Mouse (Mus musculus) frontal cortex, postnatal 36 days (tissue): ENCODE measurements around the gene Meiob.

Source experiments
- DNase-seq, 2 experiments: peaks; one replicate each; pipeline ENCODE4 v3.0.0; 2022; ENCODE audit warnings: low spot score in 2 of 2

The Meiob gene

DNA sequence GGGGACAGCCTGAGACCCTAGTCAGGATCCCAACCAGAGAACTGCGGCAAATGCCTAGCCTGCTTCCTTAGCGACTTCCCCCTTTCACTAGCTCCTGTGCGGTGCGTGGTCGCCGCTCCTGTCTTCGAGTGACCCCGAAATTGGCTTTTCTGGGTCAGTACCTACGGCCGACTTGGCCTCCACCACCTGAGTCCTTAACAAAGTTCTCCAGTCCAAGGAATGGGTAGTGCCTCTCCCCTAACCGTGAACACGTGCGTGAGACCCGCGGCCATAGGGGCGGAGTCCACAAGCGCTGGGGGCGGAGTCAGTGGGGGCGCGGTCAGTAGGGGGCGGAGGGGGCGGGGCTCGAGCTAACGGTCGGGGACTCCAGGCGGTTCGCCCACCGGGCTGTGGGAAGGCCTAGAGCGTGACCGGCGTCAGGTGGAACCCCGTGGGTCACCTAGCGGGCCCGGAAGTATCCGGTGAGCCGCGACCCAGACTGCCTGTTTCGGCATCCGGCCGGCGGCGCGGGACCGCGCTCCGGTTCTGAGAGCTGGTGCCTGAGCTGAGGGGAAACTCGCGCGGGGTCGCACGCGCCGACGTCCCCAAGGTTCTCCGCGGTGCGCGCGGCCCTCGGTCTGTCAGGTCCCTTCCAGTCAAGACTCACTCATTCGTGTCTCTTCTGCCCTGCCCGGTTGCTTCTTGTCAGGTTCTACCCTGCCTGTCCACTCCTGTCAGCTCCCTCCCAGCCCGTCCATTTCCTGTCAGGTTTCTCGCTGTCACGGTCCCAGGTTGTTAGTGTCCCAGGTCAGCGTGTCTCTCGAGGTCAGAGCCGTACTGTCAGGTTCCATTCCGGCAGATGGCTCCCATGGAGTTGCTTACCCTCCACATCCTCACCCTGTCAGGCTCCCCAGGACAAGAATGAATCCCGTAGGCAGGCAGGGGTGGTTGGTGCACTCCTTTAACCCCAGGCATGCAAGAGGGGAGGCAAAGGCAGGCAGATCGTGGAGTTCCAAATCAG lies at the start of gene Meiob:
Meiob (plus strand) TSS at position 338 of the 1,000 bp plus-strand sequence.
- DNase-seq, result peak in 1 of 2 experiments; percentile 5

DNA sequence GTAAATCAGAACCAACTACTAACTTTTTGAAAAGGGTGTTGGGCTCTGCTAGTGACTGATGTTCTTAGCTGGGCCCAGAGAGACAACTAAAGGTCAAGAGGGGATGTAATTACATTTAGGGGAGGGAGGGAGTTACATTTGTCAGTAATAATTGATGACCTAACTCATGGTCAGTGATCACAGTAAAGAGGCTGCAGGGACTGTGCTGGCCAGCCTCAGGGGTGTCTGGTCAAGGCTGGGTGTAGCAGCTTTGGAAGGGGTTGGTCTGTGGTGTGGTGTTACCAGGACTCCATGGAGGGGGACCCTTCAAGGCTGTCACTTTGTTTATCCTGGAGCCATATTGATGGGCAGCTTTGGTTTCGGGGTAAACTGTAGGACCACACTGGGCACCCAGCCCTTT lies 46.7 kb upstream of the Meiob start:
- DNase-seq, result no peak

DNA sequence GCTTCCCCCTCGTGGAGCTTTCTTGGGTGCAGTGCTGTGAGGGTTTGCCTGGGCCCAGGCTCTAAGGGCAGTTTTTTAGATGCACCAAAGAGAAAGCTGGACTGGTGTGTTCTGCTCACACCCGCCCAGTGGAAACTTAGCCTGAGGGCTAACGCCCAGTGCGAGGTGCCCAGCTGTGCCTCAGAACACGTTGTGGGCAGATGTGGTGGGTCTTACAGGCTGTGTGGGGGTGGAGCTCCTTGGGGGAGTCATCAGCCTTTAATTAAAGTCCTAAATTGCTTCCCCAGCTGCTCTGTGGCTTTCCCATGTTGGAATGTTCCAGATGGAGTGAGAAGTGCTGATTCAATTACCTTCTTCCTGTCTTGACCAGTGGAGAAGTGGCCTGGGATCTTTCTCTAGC lies 43.0 kb upstream of the Meiob start:
- no peak for DNase-seq

DNA sequence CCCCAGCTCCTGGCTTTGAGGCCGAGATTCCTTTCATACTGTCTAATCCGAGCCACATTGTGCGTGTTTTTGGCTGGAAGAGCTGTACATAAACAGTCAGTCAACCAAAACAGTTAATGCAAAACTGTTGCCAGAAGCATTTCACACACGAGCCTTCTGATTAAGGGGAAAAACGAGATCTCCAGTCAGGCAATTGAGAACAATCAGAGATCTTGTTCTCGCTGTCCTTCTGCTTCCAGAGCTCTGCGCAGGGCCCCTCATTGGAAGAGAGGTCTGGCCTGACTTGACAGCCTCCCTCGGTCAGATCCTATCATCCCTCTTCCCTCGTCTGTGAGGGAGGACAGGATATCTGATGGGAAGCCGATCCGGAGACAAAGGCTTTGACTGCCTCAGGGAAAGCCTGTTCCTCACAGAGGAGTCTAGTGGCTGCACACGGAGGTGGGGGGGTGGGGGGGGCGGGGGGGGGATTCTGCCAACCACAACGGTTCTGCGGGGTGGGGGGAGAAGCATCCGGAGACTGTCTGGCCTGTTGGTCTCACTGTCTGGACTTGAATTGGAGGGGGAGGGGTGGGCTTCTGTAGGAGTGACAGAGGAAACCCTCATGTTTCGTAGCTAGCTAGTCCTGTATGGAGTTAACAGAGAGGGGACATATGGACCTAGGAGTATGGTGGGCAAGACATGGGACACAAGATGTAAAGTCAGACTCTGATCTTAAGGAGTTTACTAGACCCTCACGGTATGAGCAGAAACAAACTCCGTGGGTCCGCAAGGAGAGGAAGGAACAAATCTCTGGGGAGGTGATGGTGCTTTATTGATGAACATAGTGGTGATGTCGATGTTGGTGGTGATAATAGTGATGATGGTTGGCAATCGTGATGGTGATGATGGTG lies 38.8 kb upstream of the Meiob start:
- no peak for DNase-seq

DNA sequence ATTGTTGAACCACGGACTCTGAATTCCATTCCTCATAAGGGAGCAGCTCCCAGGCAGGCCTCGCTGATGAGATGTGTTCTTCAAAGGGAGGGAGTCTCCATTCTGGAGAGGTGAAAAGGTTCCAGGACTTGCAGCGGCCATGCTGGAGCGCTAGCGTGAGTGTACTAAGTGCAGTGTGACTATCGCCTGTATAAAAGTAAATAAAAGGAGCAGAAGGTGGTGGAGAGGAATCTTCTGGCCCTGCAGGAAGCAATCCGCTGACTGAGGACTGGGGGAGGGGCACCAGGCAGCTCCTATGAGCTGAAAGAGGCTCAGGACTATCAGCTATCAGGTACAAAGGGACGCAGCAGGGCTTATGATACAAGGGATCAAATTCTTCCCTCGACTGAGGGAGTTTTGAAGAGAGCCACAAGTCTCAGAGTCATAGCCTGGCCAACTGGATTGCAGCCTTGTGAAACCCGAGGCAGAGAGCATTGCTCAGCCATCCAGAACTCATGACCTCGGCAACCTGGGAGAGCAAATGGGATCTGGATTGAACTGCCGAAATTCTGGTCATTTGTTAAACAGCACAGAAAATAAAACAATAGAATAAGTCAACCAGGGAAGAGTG lies 37.7 kb upstream of the Meiob start:
- DNase-seq, result no peak

DNA sequence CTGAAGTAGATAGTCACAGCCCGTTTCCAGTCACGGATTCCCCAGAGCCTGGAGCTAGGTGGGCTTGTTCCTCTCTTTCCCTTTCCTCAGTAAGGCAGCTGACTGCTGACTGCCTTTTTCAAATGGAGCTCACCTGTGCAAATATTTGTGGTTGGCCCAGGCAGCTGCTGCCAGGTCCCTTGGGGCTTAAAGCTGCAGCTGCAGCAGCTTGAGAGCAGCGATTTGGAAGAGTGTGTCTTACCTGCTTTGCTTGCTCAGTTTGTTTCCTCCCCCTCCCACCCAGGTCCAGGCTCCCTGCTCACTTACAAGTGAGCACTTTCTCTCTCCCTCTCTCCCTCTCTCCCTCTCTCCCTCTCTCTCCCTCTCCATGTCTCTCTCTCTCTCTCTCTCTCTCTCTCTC lies 34.9 kb upstream of the Meiob start:
- DNase-seq, result no peak

DNA sequence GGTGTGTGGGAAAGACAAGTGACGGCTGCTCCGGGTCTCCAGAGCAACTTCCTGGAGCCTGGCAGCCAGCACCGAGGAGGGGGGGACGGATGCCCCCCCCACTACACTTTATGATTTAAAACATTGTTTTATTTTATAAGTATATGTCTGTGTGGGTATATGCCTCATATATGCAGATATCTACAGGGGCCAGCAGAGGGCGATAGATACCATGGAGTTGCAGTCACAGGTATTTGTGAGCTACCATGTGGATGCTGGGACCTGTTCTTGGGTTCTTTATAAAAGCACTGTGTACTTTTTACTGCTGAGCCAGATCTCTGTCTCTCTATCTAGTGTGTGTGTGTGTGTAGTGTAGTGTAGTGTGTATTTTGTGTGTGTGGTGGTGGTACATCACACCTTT lies 30.8 kb upstream of the Meiob start:
- DNase-seq, result no peak

DNA sequence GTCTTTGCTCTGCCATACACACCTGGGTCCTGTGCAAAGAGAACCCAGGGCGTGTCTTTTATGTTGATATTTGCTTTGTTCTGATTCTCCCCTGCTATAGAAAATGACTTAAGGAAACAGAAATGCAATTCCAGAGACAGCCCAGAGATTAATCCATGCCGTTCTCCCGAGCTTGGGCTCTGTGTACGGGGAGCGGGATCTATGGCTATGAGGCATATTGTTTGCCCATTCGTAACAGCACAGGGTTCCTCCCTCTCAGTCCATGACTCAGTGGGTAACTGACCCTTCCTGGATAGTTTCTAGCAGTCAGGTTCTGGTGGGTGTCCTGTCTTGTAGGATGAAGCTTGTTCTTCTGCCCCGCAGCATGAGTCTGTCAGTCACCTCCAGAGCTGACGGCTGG lies 28.9 kb upstream of the Meiob start:
- no peak for DNase-seq

DNA sequence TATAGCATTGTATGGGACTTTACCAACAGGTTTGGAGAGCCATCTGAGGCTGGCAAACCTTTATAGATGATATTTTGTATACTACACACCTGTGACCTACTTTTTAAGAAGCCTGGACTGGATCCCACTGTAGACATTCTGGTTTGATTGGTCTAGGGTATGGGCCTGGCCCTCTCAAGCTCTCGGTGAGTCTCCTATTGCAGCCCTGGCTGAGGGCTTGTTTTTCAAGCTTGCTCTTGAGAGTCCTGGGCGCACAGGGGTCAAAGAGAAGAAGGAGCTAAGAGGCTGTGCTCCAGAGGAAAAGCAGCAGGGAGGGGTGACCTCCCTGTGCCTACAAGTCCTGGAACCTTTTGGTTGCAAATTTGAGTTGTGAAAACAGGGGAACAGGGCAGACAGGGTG lies 27.0 kb upstream of the Meiob start:
- no peak for DNase-seq

DNA sequence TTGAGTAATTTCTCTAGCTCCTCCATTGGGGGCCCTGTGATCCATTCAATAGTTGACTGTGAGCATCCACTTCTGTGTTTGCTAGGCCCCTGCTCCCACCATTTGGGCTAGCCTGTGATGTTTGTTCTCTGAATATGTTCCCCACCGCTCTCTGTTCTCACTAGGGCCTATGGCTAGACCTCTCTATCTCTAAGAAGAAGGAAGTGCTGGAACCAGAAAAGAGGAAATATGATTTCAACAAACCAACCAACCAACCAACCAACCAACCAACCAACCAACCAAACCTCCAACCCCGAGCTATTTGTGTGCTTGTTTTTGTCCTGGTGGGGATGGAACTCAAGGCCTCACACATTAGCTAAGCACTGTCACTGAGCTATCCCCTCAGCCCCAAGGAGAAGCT lies 23.3 kb upstream of the Meiob start:
- no peak for DNase-seq

DNA sequence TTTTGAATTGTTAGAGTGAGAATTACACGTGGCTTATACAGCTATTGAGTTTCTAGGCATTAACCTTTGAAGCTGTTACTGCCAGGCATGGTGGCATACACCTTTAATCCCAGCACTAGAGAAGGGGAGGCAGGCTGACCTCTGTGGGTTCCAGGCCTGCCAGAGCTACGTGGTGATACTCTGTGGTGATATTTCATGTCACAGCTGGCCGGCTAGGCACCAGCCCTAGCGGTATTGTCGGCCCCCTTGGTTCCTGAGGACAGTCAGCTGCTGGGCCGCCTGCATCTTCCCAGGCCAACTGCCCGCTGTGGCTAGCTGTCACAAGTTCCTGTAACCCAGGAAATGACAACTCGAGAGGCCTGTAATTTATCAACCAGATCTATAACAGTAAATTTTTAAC lies 11.9 kb upstream of the Meiob start:
- DNase-seq, result no peak

DNA sequence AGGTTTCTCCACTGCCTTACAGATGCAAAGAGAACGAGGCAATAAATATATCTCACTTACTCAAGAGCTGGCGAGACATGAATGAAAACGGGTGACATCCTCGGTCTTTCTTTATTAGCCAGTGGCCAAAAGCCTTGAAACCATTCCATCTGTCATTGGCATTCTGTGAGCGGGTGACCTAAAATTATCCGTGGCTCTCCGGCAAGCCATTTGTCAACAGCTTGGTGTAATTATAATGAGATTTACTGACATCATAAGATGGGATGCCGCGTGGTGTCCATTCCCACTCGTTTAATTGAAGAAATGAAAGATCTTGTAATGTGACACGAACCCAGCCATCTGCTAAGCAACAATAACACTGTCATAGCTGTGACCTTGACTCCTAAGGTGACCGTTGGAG lies 9.3 kb upstream of the Meiob start:
- DNase-seq, result no peak

DNA sequence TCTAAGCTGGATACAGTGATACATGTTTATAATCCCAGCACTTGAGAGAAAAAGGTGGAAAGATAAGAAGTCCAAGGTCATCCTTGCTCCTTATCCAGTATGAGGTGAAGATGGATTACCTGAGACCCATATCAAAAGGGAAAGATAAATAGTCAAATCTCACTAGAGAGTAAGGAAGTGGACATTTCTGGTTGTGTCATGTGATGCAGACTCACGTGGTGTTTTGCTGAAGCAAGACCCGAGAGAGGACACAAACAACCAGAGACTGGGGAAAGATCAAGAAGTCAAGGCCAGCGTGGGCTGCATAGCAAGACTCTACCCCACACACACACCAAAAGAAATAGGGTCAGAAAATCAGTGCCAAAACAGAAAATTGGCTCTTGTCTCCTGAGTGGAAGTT lies 7.1 kb upstream of the Meiob start:
- no peak for DNase-seq

DNA sequence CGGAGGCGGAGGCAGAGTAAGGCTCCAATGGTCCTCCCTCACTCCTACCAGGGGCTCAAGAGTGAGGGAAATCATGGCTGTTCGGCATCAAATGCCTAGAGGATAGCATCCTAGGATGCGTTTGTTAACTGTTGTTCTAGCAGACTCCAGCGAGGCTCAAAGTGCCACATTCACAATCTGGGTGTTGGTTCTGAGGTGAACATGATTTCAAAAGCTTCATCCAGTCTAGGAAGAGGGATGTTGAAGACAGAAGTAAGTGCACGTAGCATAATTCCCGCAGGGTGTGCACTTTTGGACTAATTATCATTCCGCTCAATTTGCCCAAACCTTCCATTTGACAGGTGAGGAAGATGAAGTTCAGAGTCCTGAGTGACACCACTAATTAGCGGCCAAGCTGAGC lies 5.9 kb upstream of the Meiob start:
- DNase-seq, result no peak

DNA sequence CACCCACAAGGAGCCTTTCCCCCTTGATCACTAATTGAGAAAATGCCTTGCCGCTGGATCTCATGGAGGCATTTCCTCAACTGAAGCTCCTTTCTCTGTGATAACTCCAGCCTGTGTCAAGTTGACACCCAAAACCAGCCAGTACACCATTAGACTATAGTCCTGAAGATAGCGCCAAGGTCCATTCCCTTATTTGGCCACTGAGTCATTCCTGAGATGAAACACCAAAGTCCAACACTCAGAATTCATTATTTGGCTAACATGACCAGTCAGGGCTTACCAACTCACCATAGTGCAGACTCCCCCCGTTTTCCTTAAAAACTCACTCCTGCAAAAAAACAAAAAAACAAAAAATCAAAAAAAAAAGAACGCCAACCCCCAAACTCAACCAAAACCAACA lies 4.6 kb upstream of the Meiob start:
- DNase-seq, result no peak

DNA sequence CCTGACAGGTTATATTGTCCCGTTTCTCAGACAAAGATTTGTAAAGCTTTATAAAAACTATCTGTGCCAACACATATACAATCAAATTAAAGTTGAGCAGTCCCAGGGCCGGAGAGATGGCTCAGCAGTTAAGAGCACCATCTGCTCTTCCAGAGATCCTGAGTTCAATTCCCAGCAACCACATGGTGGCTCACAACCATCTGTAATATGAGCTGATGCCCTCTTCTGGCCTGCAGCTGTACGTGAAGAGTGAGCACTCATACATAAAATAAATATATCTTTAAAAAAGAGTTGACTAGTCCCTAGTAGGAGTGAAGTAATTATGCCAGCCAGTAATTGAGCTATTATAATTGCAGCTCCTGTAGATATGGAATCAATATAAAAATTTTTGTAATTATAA lies 3.6 kb upstream of the Meiob start:
- DNase-seq, result no peak

DNA sequence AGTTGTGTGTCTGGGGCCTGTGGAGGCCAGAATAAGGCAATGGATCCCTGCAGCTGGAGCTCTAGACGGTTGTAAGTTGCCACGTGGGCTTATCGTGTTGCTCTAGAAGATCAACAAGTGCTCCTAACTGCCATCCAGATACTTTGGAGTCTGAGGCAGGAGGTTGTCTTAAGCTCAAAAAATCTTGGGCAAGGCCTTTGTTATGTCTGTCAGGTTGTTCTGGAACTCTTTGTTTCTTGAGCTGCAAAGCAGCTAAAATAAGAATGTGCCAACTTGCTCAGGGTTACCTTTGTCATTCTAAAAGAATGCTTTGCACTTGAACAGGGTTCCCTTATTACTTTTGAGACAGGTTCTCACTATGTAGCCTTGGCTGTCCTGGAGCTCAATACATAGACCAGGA lies 7.1 kb downstream of the Meiob start:
- DNase-seq, result no peak

DNA sequence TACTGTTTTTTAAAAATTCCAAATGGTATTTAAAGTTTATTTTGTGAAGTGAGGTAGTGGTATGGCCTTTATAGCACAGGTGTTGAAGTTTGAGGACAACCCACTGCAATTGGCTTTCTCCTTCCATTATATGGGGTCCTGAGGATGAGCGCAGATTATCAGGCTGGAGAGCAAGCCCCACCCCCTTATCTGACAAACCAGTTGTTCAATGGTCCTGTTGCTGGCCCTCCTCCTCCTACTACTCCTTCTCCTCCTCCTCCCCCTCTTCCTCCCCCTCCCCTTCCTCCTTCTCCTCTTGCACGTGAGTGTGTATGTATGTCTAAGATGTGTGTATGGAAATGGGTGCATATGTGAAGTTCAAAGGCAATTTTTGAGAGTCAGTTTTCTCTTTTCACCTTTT lies 8.1 kb downstream of the Meiob start:
- DNase-seq, result no peak

DNA sequence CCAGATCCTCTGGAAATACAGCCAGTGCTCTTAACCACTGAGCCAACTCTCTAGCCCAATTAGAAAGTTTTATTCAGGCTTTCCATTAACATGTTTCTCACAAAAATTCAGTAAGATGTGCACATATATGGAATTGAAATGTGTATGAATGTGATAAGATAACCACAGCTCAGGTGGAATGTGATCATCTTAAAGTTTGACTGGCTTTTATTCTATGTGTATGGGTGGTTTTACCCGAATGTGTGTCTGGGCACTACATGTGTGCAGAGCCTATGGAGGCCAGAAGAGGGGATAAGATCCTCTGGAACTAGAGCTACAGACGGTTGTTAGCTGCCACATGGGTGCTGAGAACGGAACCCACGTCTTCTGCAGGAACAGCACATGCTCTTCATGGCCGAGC lies 11.2 kb downstream of the Meiob start:
- DNase-seq, result no peak

DNA sequence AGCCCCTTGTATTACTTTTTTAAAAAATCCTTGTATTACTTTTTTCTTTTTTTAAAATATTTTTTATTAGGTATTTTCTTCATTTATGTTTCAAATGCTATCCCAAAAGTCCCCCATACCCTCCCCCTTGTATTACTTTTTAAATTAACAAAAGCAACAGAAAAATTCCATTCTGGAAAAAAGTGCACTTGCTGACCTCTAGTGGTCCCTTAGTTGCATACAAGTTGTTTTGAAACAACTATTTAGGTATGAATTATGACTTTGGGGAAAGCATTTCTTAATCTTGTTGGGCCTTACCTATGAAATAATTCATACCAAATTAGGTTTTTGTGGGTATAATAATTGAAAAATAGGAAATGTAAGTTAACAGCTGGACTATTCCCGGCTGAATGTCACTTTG lies 13.4 kb downstream of the Meiob start:
- no peak for DNase-seq

DNA sequence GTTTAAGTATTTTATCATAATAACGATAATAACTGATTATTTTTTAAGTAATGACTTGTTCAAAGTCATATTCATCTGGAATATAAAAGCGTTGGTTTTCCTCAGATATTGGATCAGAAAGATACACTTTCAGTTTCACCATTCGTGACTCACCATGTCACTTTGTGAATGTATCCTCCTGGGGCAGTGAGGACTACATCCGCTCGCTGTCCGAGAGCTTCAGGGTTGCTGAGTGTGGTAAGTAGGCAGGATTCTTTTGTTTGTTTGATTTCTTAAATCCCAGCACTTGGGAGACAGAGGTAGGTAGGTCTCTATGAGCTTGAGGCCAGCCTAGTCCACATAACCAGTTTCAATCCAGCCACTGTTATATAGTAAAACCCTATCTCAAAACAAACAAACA lies 14.1 kb downstream of the Meiob start:
- DNase-seq, result no peak

DNA sequence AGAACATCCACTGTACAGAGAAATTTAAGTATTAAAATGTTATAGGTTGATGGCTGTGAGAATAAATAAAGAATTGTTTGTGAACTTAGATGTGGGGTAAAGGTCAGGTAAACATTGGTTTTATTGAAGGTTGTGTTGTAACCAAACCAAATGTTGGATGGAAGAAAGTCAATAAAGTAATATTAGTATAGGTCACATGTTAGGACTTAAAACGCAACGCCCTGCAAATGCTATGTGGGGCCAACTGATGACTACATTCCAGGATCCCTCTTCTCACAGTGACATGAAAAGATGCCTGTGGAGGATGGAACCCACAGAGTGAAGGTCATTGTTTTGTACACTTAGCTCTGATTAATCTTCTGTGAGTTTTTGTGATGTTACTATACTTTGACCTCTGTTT lies 15.4 kb downstream of the Meiob start:
- no peak for DNase-seq
